Mouse (Mus musculus) lung, postnatal 36 days (tissue): ENCODE results near the gene Gucy1a1.

Experiments used
- DNase-seq: peaks from one replicate; pipeline ENCODE4 v3.0.0; 2022; ENCODE audit warnings: mixed read lengths

Gucy1a1 gene

DNA sequence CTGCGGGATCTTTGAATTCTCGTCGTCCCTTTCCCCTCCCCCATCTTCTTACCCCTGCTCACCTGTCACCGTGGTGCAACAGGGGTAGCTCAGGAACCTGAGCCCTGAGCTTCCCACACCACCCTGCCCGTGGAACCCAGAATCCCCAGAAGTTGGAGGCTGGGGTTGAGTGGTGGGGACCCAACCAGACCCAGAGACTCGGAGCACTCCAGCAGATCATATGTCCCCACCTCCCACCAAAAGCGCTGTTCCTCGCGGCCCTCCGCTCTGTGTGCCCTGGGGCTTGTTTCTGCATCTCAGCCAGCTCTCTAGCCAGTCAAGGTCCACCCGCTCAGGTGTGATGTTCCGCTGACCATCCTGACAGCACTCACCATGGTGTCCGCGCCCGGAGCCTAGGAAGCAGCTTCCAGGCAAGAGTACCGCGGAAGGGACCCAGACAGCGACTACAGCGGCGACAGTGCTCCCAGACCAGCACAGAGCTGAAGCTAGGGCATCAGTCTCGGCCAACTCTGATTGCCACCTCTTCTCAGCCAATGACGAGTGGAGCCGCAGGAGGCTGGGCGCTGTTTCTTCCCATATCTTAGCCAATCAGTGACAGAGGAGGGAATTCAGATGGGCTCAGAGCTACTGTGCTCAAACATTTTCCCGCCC is 71.3 kb downstream of the Gucy1a1 start, which contains the start of gene Gucy1b1:
Gene Gucy1b1 (minus strand): TSS at position 489 of the 651 bp plus-strand sequence.
- peak; percentile 82 for DNase-seq

DNA sequence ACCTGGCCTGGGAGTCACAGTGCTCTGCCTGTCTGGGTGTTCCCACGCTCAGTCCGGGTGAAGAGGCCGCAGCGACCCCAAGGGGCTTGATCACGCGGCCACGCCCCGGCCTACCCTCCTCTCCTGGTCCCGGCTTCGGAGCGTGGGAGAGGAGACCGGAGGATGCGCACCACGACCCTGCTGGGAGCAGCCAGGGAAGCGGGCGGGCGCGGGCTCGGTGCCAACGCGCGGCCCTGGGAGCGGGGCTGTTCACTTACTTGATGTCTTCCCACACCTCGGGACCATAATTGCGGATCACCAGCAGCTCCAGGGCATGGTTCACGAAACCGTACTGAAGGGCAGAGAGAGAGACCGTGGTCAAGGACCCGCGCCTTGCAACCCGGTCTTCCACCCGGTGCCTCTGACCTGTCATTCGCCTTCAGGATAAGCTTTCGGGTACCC is 71.8 kb downstream of the Gucy1a1 start:
- peak; percentile 57 for DNase-seq

DNA sequence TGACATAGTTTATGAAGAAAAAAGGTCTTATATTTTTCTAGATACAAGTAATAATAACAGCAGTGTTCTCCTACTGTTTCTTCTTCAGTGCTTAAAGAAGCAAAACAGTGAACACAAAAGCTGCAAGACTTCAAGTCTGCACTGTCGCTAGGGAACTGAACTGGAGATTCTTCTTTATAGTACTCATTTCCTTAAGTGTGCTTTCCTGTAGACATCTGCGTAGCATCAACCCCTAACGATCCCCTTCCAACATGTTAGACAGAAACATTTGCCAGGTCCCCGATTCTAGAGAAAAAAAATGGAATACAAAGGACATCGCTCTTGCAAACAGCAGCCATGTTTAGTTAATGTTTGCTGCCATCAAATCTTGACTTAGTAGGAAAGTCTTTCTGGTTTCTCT is 77.8 kb downstream of the Gucy1a1 start:
- no peak for DNase-seq

DNA sequence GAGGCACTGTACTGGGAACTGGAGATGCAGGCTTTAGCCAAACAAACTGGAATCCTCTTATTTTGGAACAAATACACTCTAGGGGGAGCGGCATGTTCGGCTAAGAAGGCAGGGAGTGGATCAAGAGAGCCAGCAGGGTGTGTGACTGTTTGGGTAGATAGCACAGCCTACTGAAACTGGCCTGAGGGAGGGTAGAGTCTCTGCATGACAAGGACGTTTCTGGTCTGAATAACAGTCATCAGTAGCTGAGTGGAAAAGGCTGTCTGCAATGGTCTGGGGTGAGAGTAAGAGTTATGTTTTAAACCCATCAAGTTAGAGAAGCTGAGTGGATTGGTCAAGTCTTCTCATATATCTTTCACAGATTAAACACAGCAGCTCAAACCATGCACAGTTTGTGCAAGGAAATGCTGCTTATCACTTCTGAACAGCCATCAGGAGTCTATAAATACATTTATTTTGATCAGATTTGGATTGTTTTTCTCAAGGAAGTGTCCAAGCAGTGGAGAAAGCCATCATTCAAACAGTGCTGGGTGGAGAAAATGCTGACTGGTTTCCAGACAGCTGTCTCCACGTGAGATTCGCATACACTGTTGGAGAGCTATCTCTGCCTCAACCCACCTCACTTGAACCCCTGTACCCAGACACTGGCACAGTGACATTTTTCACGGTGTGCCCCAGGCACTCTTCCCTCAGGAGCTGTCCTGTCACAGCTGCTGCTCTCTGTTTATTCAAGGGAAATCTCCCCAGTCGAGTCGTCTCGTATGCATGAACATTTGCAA is 84.0 kb downstream of the Gucy1a1 start:
- DNase-seq = no peak

DNA sequence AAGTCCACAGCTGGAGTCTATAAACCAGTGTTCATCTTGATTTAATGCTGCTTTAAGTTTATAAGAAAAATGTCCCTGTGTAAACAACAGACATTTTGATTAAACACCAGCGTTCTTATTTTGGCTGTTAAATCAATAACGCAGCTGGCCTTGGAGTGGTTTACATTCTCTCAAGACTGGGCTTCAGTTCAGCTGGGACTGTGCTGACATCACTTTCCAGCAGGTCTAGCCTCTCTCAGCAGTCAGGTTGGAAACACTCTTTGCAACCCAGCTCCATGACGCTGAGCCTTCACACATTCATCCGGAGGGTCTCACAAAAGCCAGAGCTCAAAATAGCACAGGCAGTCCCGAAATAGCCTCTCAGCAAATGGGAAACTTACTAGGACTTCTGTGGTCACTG is 88.4 kb downstream of the Gucy1a1 start:
- peak; percentile 78 for DNase-seq

DNA sequence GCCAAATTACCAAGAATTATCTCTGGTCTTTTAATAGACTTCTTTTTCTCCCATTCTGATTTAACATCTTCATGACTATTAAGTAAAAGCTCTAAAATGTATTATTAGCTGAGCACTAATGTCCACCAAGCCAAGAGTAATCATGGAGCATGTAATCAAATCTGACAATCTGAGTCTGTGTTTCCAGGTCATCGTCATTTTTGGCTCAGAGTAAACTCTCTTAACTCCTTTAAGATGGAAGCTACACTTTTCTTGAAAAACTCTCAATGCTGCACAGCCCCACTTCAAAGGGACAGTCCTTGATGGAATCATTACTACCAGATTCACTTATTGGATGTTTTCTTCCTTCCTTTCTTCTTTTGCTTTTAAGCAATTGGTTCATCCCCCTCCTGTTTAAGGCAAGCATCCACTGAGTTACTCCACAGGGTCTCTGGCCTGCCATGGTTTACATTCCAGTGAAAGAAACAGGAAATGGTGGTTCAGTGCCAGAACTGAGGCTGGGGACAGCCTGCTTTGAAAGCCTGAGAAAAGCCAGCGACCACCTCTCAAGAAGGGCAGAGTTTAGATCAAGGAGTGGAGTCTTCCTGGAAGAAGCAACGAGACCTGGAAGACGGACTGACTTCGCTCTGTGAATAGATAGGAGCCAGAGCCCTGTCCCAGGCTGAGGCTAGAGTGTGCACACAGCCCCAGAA is 91.2 kb downstream of the Gucy1a1 start:
- no peak for DNase-seq

DNA sequence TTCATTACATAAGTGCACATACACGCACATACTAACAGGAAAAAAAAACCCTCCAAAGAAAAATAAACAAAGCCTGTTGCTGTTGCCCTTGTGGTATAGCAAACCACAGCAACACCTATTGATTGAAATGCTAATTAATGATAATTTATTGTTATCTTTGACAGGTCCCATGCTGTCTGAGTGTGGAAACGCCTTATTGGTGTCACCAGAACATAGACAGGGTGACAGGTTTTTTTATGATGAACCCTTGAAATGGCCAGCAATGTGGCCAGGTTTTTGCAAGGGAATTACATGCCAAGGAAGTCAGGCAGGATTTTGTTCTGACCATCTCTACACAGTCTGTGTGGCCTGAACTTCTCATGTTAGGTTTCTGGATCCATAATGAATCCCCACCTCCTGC is 93.6 kb downstream of the Gucy1a1 start:
- no peak for DNase-seq

DNA sequence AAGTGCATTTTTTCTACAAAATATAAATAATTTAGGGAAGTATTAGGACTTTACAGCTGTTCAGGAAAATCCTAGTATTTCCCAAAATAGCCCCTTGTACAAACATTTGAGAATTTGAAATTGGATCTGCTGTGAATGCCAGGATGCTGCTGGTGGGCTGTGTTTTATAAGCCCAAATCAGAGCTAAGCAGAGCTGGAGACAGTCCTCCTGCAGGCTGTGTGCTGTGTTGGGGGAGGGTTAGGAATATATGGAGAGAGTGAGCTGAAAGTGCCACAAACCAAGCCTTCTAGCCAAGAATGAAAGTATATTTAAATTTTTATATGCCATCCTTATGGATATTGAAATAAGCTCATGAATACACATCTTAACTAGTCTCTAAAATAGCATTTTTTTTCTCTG is 94.1 kb downstream of the Gucy1a1 start:
- DNase-seq = no peak

DNA sequence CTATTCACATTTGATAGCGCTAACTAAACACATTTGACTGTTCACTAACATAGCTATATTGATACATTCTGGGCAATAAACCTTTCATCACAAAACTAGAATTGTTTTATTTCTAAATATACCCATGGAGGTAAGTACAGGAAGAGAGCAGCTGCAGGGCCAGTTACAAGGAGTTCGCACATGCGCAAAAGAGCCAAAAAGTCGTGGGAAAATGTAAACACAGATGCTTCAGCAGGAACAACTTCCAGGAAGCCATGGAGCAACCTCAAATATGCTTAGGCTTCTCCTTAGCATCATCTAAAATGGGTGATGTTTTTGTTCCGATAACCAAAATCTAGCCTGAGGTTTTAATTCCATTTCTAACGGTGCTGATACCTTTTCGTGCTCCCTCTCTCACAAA is 96.9 kb downstream of the Gucy1a1 start:
- peak; percentile 62 for DNase-seq

DNA sequence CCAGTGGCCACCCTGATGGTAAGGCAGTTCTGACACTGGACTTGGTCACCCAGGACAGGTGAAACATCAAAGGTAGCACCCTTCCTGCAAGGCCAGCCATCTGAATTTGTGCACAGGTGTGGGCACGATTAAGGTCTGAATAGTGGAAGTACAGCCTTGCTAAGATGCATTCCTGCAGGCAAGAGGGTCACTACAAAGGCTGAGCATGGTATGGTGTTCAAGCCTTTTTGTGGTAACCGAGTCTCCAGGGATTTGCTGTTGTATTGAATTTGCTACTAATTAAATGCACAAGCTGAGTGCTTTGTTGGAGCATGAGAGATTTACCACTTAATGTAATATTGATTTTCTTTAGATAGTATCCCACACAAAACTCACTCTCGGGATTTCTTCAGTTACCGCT is 97.5 kb downstream of the Gucy1a1 start:
- DNase-seq = no peak

DNA sequence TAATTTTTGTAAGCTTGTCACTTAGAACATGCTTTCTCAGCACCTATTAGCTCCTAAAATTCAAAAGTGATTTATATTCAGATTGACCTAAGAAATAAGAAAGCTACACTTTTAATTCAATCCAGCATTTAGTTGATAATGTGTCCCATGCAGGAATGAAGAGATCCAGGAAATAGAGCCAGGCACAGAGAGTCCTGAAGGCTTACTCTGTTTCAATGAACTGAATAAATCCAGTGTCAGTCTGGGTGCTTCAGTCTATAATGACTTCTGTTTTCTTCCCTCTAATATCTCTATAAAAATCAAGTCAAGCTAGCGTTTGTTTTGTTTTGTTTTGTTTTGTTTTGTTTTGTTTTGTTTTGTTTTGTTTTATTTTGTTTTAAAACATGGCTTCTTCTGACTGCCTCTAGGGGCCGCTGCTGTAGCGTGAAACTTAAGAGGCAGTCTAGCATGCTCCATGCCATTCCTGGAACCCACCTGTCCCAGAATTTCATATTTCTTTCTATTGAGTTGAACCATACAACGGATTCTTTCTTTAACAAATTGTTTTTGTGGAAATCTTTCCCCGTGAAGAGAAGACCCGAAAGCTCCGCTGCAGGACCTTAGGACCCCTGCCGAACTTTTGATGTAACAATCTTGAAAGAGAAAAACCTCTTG is 98.4 kb downstream of the Gucy1a1 start:
- DNase-seq = peak; percentile 59

DNA sequence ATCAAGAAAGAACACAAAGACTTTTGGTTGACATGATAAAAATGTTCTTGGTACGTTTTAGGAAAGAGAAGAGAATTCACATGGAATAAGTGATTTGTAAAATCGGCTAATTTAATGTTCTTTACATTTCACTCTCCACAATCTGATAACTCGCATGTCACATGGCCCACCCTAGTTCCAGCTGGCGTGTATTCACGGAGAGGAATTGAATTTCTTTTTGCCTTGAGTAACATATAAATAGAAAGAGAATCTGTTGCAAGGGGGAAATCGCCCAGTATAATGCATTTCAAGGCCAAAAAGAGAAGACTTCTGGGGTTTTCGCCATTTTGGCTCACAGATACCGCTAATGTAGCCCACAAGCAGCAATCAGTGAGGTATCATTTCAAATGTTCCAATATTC is 99.5 kb downstream of the Gucy1a1 start:
- no peak for DNase-seq

DNA sequence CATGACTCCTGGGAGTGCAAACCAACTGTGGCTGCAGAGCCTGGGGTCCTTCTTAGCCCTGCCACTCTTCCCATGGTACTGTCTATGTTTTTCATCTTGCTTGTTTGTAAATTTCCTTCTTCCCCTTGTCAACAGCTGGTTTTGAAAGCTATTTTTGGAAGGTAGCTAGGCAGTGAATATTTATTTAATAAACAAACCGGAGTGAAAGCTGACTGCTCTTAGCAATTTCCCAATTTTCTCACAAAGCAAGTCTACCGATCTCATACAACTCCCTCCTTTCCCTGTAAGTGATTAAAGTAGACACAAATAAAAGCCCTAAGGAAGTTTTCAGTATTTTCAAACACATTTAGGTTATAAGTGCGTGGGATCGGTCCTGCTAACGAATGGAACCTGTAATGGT is 100.7 kb downstream of the Gucy1a1 start:
- peak; percentile 25 for DNase-seq

DNA sequence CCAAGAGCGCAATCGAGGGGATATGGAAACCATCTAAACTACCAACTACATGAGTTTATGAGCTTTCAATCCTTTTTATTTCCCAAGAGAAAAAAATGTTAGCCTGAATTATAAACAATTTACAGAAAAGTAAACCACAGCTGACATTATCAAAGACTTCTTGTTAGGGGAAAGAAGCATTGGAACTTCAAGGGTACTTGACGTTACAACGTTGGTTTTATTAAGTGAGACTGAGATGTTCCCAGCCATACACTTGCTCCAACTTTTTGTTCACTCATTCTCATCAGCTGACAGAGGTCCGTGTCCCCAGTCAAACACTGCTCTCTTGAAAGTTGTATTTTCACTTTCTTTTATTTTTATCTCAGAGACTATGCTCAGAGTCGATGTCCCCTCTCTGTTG is 101.9 kb downstream of the Gucy1a1 start:
- peak; percentile 47 for DNase-seq
